Mouse (Mus musculus): ENCODE results near the gene Eva1c.

Gene Eva1c

GRCm38 (mm10) chr16:90868129-90868528 lies 41.6 kb downstream of the Eva1c start:
- no peak for DNase-seq (ENCODE audit: low spot score)

GRCm38 (mm10) chr16:90869361-90869760 lies 42.8 kb downstream of the Eva1c start:
- DNase-seq (ENCODE audit: low spot score): no peak

- no peak for DNase-seq (ENCODE audit: low spot score)
Measured at GRCm38 (mm10) chr16:90872936-90873335, 46.4 kb downstream of the Eva1c start.

GRCm38 (mm10) chr16:90874536-90874935 lies 48.0 kb downstream of the Eva1c start:
- DNase-seq (ENCODE audit: low spot score): no peak

GRCm38 (mm10) chr16:90878135-90878860 lies 51.8 kb downstream of the Eva1c start:
- DNase-seq (ENCODE audit: low spot score): no peak

- DNase-seq (ENCODE audit: low spot score): no peak
Measured at GRCm38 (mm10) chr16:90882501-90882977, 56.0 kb downstream of the Eva1c start.

GRCm38 (mm10) chr16:90885351-90885750 lies 58.8 kb downstream of the Eva1c start:
- no peak for DNase-seq (ENCODE audit: low spot score)

- DNase-seq (ENCODE audit: low spot score): no peak
Measured at GRCm38 (mm10) chr16:90885781-90886565, 59.5 kb downstream of the Eva1c start.

GRCm38 (mm10) chr16:90890683-90891082 lies 64.2 kb downstream of the Eva1c start:
- no peak for DNase-seq (ENCODE audit: low spot score)

- DNase-seq (ENCODE audit: low spot score): no peak
Measured at GRCm38 (mm10) chr16:90891601-90892000, 65.1 kb downstream of the Eva1c start.

GRCm38 (mm10) chr16:90892081-90892480 lies 65.6 kb downstream of the Eva1c start:
- DNase-seq (ENCODE audit: low spot score): no peak

GRCm38 (mm10) chr16:90893019-90893418 lies 66.5 kb downstream of the Eva1c start:
- no peak for DNase-seq (ENCODE audit: low spot score)

GRCm38 (mm10) chr16:90893792-90894191 lies 67.3 kb downstream of the Eva1c start:
- DNase-seq (ENCODE audit: low spot score): no peak

GRCm38 (mm10) chr16:90897651-90898050 lies 71.1 kb downstream of the Eva1c start:
- DNase-seq (ENCODE audit: low spot score): no peak

- no peak for DNase-seq (ENCODE audit: low spot score)
Measured at GRCm38 (mm10) chr16:90899498-90899897, 73.0 kb downstream of the Eva1c start.

GRCm38 (mm10) chr16:90901364-90901763 lies 74.8 kb downstream of the Eva1c start:
- no peak for DNase-seq (ENCODE audit: low spot score)

- no peak for DNase-seq (ENCODE audit: low spot score)
Measured at GRCm38 (mm10) chr16:90903300-90903699, 76.8 kb downstream of the Eva1c start.

- no peak for DNase-seq (ENCODE audit: low spot score)
Measured at GRCm38 (mm10) chr16:90907250-90907649, 80.7 kb downstream of the Eva1c start.

GRCm38 (mm10) chr16:90910855-90911533 lies 84.5 kb downstream of the Eva1c start:
- DNase-seq (ENCODE audit: low spot score): no peak

- no peak for DNase-seq (ENCODE audit: low spot score)
Measured at GRCm38 (mm10) chr16:90911766-90912165, 85.2 kb downstream of the Eva1c start.

GRCm38 (mm10) chr16:90916040-90916481 lies 89.5 kb downstream of the Eva1c start:
- no peak for DNase-seq (ENCODE audit: low spot score)

GRCm38 (mm10) chr16:90917156-90917555 lies 90.6 kb downstream of the Eva1c start:
- no peak for DNase-seq (ENCODE audit: low spot score)
